Mouse (Mus musculus): ENCODE data around the gene Actb.

DNA sequence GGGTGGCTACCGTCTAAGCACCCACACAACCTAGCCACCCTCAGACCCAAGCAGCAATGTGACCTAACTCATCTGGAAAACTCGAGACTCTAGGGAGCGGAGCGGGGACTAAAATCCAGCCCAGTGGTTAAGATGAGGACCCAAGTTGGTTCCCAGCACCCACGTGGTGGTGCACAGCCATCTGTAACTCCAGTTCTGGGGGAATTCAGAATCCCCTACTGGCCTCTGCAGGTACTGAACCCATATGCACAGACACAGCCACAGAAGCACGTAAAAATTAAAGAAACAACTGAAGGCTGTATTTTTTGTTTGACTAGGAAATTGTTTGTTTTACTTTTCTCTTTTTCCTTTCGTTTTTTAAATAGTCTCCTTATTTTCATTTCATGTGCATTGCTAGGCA lies 32.8 kb downstream of the Actb start:
- TF ChIP-seq CTCF (IDR thresholded peaks at IDR 0.05; ENCODE audit: low read depth, low read length) (no peak), POLR2A (IDR thresholded peaks at IDR 0.05; ENCODE audit: extremely low read depth, insufficient read depth, low read length) (no peak)

Data from liver, adult 2 months (tissue).